Mouse (Mus musculus) E14TG2a.4 (cell line): ENCODE results near the gene Vwce.

Experiments
- CTCF ChIP-seq: conservative IDR thresholded peaks from 2 replicates; pipeline ENCODE4 v1.5.1; 2014; ENCODE audit warnings: low read length
- NANOG ChIP-seq: IDR thresholded peaks from 2 replicates; pipeline ENCODE4 v1.6.1; 2014; ENCODE audit warnings: borderline replicate concordance, low read length, mixed read lengths
- POU5F1 ChIP-seq: IDR thresholded peaks from 2 replicates; pipeline ENCODE4 v1.6.1; 2014; ENCODE audit warnings: low read length, borderline replicate concordance

- TF ChIP-seq CTCF (no peak), POU5F1 (no peak), NANOG (no peak)
Observed at GRCm38 (mm10) chr19:10714168-10714567, 80.2 kb downstream of the Vwce start.
